Mouse (Mus musculus): Measurements from ENCODE around the gene Pnma1.
"Not testable (repeated sequence)": the region's sequence is repeated elsewhere in the genome, so short reads cannot be mapped to it uniquely, and the experiment has no call there.

DNA sequence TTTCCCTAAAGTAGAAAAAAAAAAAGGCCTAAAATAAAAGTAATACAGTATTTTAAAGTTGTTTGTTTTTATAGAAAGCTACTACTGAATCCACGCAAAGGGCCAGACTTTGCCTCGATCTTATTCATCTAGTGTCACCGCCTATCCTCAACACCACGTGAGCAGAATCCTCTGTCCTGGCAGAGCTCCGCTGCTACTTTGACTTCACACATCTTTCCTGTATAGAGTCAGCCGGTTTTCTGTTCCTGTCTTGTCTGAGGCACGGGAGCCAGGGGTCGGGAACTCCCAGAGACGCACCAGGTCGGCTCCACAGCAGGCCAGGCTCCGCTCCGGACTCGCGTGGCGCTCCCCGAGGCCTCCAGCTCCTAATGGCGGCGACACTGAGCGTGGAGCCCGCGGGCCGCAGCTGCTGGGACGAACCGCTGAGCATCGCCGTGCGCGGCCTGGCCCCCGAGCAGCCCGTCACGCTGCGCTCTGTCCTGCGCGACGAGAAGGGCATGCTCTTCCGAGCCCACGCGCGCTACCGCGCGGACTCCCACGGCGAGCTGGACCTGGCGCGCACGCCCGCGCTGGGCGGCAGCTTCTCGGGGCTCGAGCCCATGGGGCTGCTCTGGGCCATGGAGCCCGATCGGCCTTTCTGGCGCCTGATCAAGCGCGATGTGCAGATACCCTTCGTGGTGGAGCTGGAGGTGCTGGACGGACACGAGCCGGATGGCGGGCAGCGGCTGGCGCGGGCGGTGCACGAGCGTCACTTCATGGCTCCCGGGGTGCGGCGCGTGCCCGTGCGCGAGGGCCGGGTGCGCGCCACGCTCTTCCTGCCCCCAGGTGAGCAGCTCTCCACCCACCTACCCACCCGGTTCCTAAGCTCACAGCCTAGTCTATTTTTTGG lies 47.4 kb downstream of the Pnma1 start, which contains the start of gene Acot6:
- TF ChIP-seq CTCF, EP300 (IDR thresholded peaks at IDR 0.05; ENCODE audit: low read depth): not testable (repeated sequence)
